Mouse (Mus musculus): Measurements from ENCODE around the gene Mt3. TPM values are rescaled to one million over a fixed set of nuclear protein-coding genes. Genes with fewer than 3 reads are reported as not detected.
"Not testable (repeated sequence)": the region's sequence is repeated elsewhere in the genome, so short reads cannot be mapped to it uniquely, and the experiment has no call there.

Gene Mt3
- polyA plus RNA-seq, 1 experiment = 3.0 TPM

GRCm38 (mm10) chr8:94118776-94119430, 33.5 kb upstream of the Mt3 start:
- H3K4me3 ChIP-seq (replicated peaks; ENCODE audit: control insufficient read depth, low read depth, low read length) = no peak overlapping the region
- no peaks in the 10 kb centered on the region for H3K4me1 ChIP-seq (ENCODE audit: control insufficient read depth, insufficient read depth, low read length)
- H3K27ac ChIP-seq (ENCODE audit: control insufficient read depth, insufficient read depth, low read depth, low read length, poor library complexity) = no peak overlapping the region
- TF ChIP-seq CTCF (IDR thresholded peaks at IDR 0.05; ENCODE audit: control insufficient read depth, insufficient read depth, low read length) (no peak), POLR2A (IDR thresholded peaks at IDR 0.05; ENCODE audit: borderline replicate concordance, control insufficient read depth, low read depth, low read length) (no peak)
- 48% methylated on average over 6 of the region's 6 CpGs for WGBS

- WGBS = 76% methylated on average over 9 of the region's 9 CpGs
- TF ChIP-seq POLR2A (IDR thresholded peaks at IDR 0.05; ENCODE audit: borderline replicate concordance, control insufficient read depth, low read depth, low read length) (no peak), CTCF (IDR thresholded peaks at IDR 0.05; ENCODE audit: control insufficient read depth, insufficient read depth, low read length) (no peak)
- Histone ChIP-seq H3K4me1 (ENCODE audit: control insufficient read depth, insufficient read depth, low read length) (no peaks in the 10 kb centered on the region), H3K4me3 (replicated peaks; ENCODE audit: control insufficient read depth, low read depth, low read length) (no peak overlapping the region), H3K27ac (ENCODE audit: control insufficient read depth, insufficient read depth, low read depth, low read length, poor library complexity) (no peak overlapping the region)
These were observed 30.8 kb upstream of the Mt3 start for GRCm38 (mm10) chr8:94121625-94122024.

DNA sequence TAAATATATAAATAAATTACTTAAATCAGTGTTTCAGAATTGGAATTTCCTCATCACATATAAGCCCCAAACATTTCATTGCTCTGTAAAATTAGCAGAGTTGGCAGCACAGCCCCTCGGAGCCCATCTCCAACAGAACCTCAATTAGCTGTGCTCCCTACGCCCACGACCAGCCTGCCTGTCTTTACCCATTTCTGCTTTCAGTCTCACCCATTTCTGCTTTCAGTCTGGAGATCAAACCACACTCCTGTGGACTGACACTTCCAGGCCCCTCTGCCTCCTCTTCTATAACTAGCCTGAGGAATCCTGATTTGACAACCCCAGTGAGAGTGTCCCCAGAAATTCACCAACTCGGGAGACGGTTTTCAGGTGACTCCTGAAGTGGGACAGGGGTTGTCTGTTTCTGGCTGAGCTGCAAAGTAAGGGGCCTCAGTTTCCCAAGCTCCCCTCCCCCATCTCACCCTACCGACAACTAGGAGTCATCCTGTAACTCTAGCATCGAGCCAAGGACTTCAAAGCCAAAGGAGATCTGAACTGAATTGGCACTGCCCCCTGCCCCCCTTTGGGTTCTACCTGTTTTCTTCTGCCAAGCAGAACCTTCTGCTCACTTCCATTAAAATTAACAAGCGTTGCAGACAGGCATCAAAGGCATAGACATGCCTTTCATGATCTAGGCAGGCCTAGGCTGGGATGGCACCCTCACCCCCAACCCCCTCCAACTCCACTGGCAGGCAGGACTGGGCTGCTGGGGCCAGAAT, 29.5 kb upstream of the Mt3 start:
- Histone ChIP-seq H3K4me3 (replicated peaks; ENCODE audit: control insufficient read depth, low read depth, low read length) (no peak overlapping the region), H3K27ac (ENCODE audit: control insufficient read depth, insufficient read depth, low read depth, low read length, poor library complexity) (no peak overlapping the region), H3K4me1 (ENCODE audit: control insufficient read depth, insufficient read depth, low read length) (no peaks in the 10 kb centered on the region)
- TF ChIP-seq POLR2A (IDR thresholded peaks at IDR 0.05; ENCODE audit: borderline replicate concordance, control insufficient read depth, low read depth, low read length) = no peak
- no peak for TF ChIP-seq CTCF (IDR thresholded peaks at IDR 0.05; ENCODE audit: control insufficient read depth, insufficient read depth, low read length)
- WGBS = 43% methylated on average over 8 of the region's 8 CpGs

- Histone ChIP-seq H3K4me3 (replicated peaks; ENCODE audit: control insufficient read depth, low read depth, low read length) (no peak overlapping the region), H3K4me1 (ENCODE audit: control insufficient read depth, insufficient read depth, low read length) (no peaks in the 10 kb centered on the region), H3K27ac (ENCODE audit: control insufficient read depth, insufficient read depth, low read depth, low read length, poor library complexity) (no peak overlapping the region)
- no peak for TF ChIP-seq POLR2A (IDR thresholded peaks at IDR 0.05; ENCODE audit: borderline replicate concordance, control insufficient read depth, low read depth, low read length)
- TF ChIP-seq CTCF (IDR thresholded peaks at IDR 0.05; ENCODE audit: control insufficient read depth, insufficient read depth, low read length) = no peak
- WGBS = 68% methylated on average over 6 of the region's 6 CpGs
These were observed 24.7 kb upstream of the Mt3 start for GRCm38 (mm10) chr8:94127711-94128110.

GRCm38 (mm10) chr8:94129133-94129789, 23.1 kb upstream of the Mt3 start:
- Histone ChIP-seq H3K4me1 (ENCODE audit: control insufficient read depth, insufficient read depth, low read length) (no peaks in the 10 kb centered on the region), H3K27ac (ENCODE audit: control insufficient read depth, insufficient read depth, low read depth, low read length, poor library complexity) (no peak overlapping the region), H3K4me3 (replicated peaks; ENCODE audit: control insufficient read depth, low read depth, low read length) (no peak overlapping the region)
- TF ChIP-seq CTCF (IDR thresholded peaks at IDR 0.05; ENCODE audit: control insufficient read depth, insufficient read depth, low read length) = no peak
- TF ChIP-seq POLR2A (IDR thresholded peaks at IDR 0.05; ENCODE audit: borderline replicate concordance, control insufficient read depth, low read depth, low read length) = no peak
- 81% methylated on average over 6 of the region's 6 CpGs for WGBS

GRCm38 (mm10) chr8:94130126-94130525, 22.3 kb upstream of the Mt3 start:
- no peaks in the 10 kb centered on the region for H3K4me1 ChIP-seq (ENCODE audit: control insufficient read depth, insufficient read depth, low read length)
- 93% methylated on average over 4 of the region's 4 CpGs for WGBS
- TF ChIP-seq POLR2A (IDR thresholded peaks at IDR 0.05; ENCODE audit: borderline replicate concordance, control insufficient read depth, low read depth, low read length) = no peak
- TF ChIP-seq CTCF (IDR thresholded peaks at IDR 0.05; ENCODE audit: control insufficient read depth, insufficient read depth, low read length) = no peak

GRCm38 (mm10) chr8:94132096-94132495, 20.3 kb upstream of the Mt3 start:
- Histone ChIP-seq H3K27ac (ENCODE audit: control insufficient read depth, insufficient read depth, low read depth, low read length, poor library complexity) (no peak overlapping the region), H3K4me1 (ENCODE audit: control insufficient read depth, insufficient read depth, low read length) (no peaks in the 10 kb centered on the region)
- WGBS = 29% methylated on average over 5 of the region's 5 CpGs

More at GRCm38 (mm10) chr8:94130126-94130525, 22.3 kb upstream of the Mt3 start:
- no peak overlapping the region for H3K4me3 ChIP-seq (replicated peaks; ENCODE audit: control insufficient read depth, low read depth, low read length)
- H3K27ac ChIP-seq (ENCODE audit: control insufficient read depth, insufficient read depth, low read depth, low read length, poor library complexity) = no peak overlapping the region

DNA sequence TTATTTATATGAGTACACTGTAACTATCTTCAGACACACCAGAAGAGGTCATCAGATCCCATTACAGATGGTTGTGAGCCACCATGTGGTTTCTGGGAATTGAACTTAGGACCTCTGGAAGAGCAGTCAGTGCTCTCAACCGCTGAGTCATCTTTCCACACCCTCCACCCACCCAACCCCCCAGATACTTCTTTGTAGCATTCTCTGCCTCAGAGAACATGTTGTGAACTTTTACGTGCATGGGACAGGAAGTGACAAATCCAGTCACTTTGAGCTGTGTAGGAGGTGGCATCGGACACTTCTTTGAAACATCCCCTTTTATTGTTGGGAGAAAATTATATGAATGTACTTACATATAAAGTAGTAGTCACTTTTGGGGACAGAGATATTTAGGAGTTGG, 17.8 kb upstream of the Mt3 start:
- H3K4me1 ChIP-seq (ENCODE audit: control insufficient read depth, insufficient read depth, low read length); H3K27ac ChIP-seq (ENCODE audit: control insufficient read depth, insufficient read depth, low read depth, low read length, poor library complexity); H3K4me3 ChIP-seq (replicated peaks; ENCODE audit: control insufficient read depth, low read depth, low read length): not testable (repeated sequence)
- WGBS = 31% methylated on average over 3 of the region's 3 CpGs

More at GRCm38 (mm10) chr8:94132096-94132495, 20.3 kb upstream of the Mt3 start:
- TF ChIP-seq POLR2A (IDR thresholded peaks at IDR 0.05; ENCODE audit: borderline replicate concordance, control insufficient read depth, low read depth, low read length) (no peak), CTCF (IDR thresholded peaks at IDR 0.05; ENCODE audit: control insufficient read depth, insufficient read depth, low read length) (no peak)
- no peak overlapping the region for H3K4me3 ChIP-seq (replicated peaks; ENCODE audit: control insufficient read depth, low read depth, low read length)
